Mouse (Mus musculus): ENCODE measurements around the gene Pdlim4.
"Not testable (repeated sequence)": the region's sequence is repeated elsewhere in the genome, so short reads cannot be mapped to it uniquely, and the experiment has no call there.

The Pdlim4 gene

DNA sequence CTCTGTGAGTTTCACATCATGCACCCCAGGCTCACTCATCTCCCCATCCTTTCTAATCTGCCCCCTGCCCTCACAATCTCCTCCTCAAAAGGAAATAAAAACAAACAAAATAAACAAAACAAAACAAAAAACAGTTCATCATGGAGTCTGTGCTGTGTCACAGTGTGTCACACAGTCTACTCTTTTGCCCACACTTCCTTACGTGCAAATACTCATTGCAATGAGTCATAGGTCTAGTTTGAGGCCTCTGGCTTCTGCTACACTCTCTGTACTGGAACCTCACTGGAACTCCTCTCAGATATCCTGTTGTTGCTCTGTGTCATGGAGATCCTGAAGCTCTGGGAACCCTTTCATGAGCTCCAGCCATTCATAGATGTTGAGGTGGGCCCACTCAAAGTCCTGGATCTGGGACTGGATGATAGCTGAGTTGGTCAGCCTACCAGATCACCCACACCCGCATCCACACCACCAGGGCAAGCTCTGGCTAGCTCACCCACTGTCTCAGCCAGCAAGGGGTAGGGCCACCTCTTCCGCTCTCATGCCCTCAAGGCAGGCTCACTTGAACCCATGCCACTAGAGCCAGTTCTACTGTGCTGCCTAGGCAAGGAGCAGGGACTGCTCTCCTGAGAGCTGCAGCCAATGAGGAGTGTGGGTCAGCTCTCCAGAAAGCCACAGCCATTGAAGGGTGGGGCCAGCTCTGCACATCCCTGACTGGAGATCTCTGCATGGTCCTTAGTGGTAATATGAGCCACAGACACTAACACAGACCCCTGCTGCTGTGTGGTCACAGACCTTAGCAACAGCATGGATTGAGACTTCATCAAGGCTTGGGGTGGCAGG lies 49.7 kb downstream of the Pdlim4 start:
- DNase-seq (ENCODE audit: low read depth, low spot score): no peak

DNA sequence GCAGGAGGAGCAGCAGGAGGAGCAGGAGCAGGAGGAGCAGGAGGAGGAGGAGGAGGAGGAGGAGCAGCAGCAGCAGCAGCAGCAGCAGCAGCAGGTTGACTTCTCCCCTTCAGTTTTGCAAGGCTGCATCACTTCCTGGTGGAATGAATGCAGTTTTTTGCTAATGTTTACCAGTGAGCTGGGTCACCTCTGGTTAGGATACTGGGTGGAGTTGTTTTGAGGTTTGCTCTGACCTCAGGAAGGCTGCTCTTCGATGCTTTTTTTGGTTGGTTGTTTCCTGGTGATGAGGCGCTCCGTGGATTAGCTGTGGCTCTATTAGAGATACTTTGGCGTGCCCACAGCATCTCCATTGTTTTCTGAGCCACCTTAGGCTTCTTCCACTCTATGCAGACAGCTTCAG lies 51.2 kb downstream of the Pdlim4 start:
- DNase-seq (ENCODE audit: low read depth, low spot score): no peak

DNA sequence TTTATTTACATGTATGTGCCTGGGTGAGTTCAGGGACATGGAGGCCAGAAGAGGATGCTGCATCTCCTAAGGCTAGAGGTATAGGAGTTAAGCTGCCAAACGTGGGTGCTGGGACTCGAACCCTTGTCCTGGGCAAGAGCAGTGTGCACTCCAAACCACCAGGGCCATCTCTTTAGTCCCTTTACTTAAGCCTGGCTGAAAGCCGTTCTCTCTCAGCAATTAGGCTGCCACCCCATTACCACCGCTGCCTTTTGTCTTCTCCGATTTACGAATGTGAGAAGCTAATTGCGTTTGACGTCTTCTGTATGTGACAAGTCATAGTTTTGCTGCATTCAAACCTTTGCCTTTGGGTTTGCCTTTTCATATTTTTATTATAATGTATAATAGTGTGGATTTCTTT lies 52.8 kb downstream of the Pdlim4 start:
- no peak for DNase-seq (ENCODE audit: low read depth, low spot score)

DNA sequence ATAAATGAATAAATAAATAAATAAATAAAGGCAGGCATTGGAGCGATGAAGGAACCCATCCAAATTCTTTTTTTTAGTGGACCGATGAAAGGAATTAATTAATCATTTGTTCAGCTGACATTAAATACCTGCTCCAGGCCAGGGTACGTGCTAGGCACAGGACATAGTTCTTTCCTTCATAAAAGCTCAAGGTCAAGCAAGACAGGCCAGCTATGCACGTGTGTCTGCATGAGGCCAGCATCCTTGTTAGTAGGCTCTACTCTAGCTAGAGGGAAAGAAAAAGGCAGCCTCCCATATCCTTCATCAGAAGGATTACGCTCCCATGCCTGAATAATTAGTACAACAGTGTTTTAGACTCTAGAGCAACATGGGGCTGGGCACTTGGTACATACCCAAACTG lies 55.9 kb downstream of the Pdlim4 start:
- DNase-seq (ENCODE audit: low read depth, low spot score): no peak

DNA sequence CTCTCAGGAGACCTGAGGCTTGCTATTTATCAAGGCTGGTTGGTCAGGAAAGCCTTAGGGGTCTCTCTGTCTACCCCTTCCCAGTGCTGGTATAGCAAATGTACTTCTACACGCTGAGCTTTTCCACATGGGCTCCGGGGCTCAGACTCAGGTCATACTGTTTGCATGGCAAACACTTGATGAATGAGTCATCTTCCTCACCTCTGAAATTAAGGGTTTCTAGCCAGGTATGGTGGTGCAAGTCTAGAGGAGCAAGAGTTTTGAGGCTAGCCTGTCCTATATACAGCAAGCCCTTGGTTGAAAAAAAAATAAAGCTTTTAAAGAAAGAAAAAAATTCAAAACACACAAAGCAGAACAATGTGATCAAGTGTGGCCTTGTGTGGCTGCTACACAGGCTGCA lies 57.6 kb downstream of the Pdlim4 start:
- DNase-seq (ENCODE audit: low read depth, low spot score): no peak

DNA sequence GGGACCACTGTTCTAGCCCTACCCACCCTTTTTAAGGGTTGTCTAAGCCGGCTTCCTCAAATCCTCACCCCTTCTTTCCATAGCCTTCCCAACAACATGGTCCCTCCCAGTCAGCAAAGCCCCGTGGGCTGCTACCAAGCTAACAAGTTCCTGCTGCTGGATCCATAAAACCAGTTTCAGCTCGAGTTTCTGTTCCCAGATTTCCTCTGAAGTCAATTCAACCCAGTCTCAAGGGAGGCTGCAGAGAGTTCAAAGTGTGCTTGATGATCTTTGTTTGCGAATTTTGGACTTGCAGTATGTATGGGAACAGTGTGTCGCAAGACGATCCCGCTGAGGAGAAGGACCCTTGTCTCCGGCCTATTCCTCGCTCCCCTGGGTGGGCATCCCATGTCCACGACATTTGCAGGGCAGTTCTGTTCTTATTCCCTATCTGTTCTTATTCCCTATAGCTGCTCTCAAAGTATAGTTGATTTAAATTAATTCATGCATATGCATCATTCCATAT lies 60.3 kb downstream of the Pdlim4 start:
- peak; percentile 75 for DNase-seq (ENCODE audit: low read depth, low spot score)

DNA sequence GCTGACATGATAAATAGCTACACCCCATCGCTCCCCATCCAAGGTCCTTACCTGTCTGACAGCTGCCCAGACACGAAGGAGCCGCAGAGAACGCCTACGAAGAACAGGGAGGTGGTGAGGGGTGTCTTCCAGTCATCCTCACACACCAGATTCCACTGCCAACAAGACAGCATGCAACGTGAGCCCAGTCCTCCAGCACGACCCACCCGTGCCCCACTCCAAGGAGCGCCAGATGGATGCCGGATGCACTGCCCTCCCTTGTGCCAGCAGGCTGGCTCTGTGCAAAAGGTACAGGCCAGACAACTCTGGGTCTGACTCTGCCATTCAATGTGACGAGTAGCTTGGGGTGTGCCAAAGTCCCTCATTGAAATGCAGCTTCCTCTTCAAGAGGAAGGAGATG lies 61.1 kb downstream of the Pdlim4 start:
- no peak for DNase-seq (ENCODE audit: low read depth, low spot score)

DNA sequence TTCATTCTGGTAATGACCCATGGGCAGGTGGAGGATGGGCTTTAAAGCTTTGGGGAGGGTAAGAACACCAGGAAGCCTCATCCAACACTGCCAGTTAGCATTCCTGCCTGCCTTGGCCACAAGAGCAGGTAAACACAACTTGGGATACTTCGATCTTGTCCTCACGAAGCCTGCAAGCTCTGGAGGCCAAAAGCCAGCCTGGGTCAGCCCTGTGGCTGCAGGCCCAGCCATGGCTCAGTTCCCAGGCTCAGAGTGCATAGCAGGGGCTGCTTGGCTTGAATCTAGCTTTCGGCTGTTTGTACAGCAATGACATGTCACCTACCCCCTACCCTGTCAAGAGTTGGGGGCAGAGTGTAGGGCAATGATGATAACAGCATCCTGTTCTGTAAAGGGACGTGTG lies 61.9 kb downstream of the Pdlim4 start:
- peak; percentile 48 for DNase-seq (ENCODE audit: low read depth, low spot score)

DNA sequence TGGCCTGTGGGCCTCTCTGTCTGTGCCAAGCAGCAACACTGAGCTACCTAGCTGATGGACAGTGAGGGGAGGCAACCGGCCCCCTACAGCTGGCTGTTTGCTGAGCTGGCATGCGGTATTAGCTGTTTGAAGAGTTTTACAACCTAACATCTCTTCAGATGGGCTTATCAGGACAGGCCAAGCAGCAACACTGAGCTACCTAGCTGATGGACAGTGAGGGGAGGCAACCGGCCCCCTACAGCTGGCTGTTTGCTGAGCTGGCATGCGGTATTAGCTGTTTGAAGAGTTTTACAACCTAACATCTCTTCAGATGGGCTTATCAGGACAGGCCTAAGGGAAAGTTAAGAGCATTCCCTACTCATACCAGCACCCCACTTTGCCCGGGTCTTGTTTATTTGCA lies 62.5 kb downstream of the Pdlim4 start:
- DNase-seq (ENCODE audit: low read depth, low spot score): not testable (repeated sequence)

Data from skeletal muscle tissue, adult 2 months (tissue).